ENCODE assay signal across 9 mouse cellular contexts in the genomic region with DNA sequence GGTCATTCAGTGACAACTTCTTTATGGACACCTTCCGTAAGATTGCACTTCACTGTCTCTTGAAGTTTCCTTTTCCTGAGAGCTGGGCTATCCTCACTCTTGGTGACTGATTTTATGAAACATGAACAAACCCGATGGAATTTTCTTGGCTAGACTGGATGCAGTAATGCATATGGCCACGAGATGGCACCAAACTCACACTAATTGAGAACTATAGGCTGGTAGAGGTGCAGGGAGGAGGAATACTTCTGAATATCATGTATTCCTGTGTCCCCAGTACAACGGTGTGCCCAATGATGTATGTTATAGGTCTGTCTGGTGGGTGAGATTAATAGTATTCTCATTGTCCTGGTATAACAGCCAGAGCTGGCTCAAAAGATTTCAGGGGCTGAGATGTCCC. TPM values are rescaled to one million over a fixed set of nuclear protein-coding genes. Genes with fewer than 3 reads are reported as not detected.
DNase-seq lines count a peak whose midpoint lies in the region; ATAC-seq and TF ChIP-seq lines count a peak whose summit lies in the region.
"Had no signal": no experiment of that assay in that cellular context is flagged by ENCODE, and none has a peak within 500 bp of the region (broad histone marks: within the 10 kb centered on the region; RNA-seq: fewer than 3 reads in every experiment).

No protein-coding gene starts in this region.

- no peaks in the 10 kb centered on the region for H3K27me3 ChIP-seq in heart, embryonic 16.5 days (ENCODE audit: control insufficient read depth, insufficient read depth, low read length)
- H3K27me3 ChIP-seq in liver, embryonic 12.5 days (replicated peaks), result no peaks in the 10 kb centered on the region
- no peaks in the 10 kb centered on the region for H3K27me3 ChIP-seq in neural tube, embryonic 11.5 days (ENCODE audit: control insufficient read depth, insufficient read depth, low read length)

- H3K36me3 ChIP-seq in heart, embryonic 16.5 days (ENCODE audit: control insufficient read depth, insufficient read depth), result no peaks in the 10 kb centered on the region
- H3K36me3 ChIP-seq in liver, embryonic 12.5 days, result no peaks in the 10 kb centered on the region
- no peaks in the 10 kb centered on the region for H3K36me3 ChIP-seq in neural tube, embryonic 11.5 days (ENCODE audit: control insufficient read depth, insufficient read depth, low read length)

- peak; percentile 75 for ATAC-seq in CD4-positive, CD25-positive, alpha-beta regulatory T cell, adult 4 months
- peak; percentile 62; the same call in 1 of the 2 replicates for ATAC-seq in erythroblast, adult 5-6 weeks (replicated peaks; ENCODE audit: low FRiP score, poor library complexity, severe bottlenecking)
- peak; percentile 61; the same call in 1 of the 2 replicates for ATAC-seq in heart, embryonic 16.5 days (replicated peaks; ENCODE audit: extremely low read depth, insufficient read depth, low FRiP score)
- peak; percentile 57; the same call in 1 of the 2 replicates for ATAC-seq in liver, embryonic 12.5 days
- peak; percentile 85 for ATAC-seq in neural tube, embryonic 11.5 days (ENCODE audit: insufficient read depth, low FRiP score, low TSS enrichment)

- no peak for TF ChIP-seq POLR2A in brain, embryonic 14.5 days (IDR thresholded peaks at IDR 0.05; ENCODE audit: borderline replicate concordance, extremely low read depth, insufficient read depth, insufficient read length, poor library complexity, severe bottlenecking)

- TF ChIP-seq CTCF in brain, embryonic 14.5 days (IDR thresholded peaks at IDR 0.05; ENCODE audit: borderline replicate concordance, extremely low read depth, insufficient read depth, insufficient read length), result peak; percentile 82; the same call in 1 of the 2 replicates

- WGBS in heart, embryonic 16.5 days, result 16% methylated on average over 4 of the region's 4 CpGs
- WGBS in liver, embryonic 12.5 days (ENCODE audit: insufficient replicate concordance), result 15% methylated on average over 4 of the region's 4 CpGs
- WGBS in neural tube, embryonic 11.5 days, result 27% methylated on average over 4 of the region's 4 CpGs

- H3K4me2 ChIP-seq in heart, embryonic 16.5 days (ENCODE audit: low read depth, low read length), result peak overlapping the region; percentile 49
- no peak overlapping the region for H3K4me2 ChIP-seq in liver, embryonic 12.5 days
- H3K4me2 ChIP-seq in neural tube, embryonic 11.5 days (ENCODE audit: low read depth), result no peak overlapping the region

- H3K9me3 ChIP-seq in heart, embryonic 16.5 days (replicated peaks; ENCODE audit: control insufficient read depth, low read length), result no peaks in the 10 kb centered on the region
- no peaks in the 10 kb centered on the region for H3K9me3 ChIP-seq in liver, embryonic 12.5 days (replicated peaks)
- H3K9me3 ChIP-seq in neural tube, embryonic 11.5 days (ENCODE audit: control insufficient read depth, low read length), result no peaks in the 10 kb centered on the region

- no peaks in the 10 kb centered on the region for H3K4me1 ChIP-seq in heart, embryonic 16.5 days (ENCODE audit: control insufficient read depth, insufficient read depth, low read length)
- H3K4me1 ChIP-seq in liver, embryonic 12.5 days, result no peaks in the 10 kb centered on the region
- no peaks in the 10 kb centered on the region for H3K4me1 ChIP-seq in neural tube, embryonic 11.5 days (ENCODE audit: control insufficient read depth, insufficient read depth, low read length)

- peak; percentile 74 for DNase-seq in brain, embryonic 14.5 days (ENCODE audit: low read depth)
- peak; percentile 79 for DNase-seq in kidney, postnatal 14 days
- DNase-seq in neural tube, embryonic 11.5 days (ENCODE audit: low spot score), result peak; percentile 72
- peak; percentile 75 for DNase-seq in thymus, postnatal 0 days (ENCODE audit: low spot score)

- H3K9ac ChIP-seq in heart, embryonic 16.5 days (ENCODE audit: low read length), result no peak overlapping the region
- H3K9ac ChIP-seq in liver, embryonic 12.5 days, result no peak overlapping the region
- no peak overlapping the region for H3K9ac ChIP-seq in neural tube, embryonic 11.5 days (ENCODE audit: low read length)

- H3K27ac ChIP-seq in heart, embryonic 16.5 days (ENCODE audit: low read length), result no peak overlapping the region
- no peak overlapping the region for H3K27ac ChIP-seq in liver, embryonic 12.5 days
- no peak overlapping the region for H3K27ac ChIP-seq in neural tube, embryonic 11.5 days (ENCODE audit: low read depth, low read length)

- H3K4me3 ChIP-seq in heart, embryonic 16.5 days (ENCODE audit: low read length), result no peak overlapping the region
- no peak overlapping the region for H3K4me3 ChIP-seq in liver, embryonic 12.5 days
- H3K4me3 ChIP-seq in neural tube, embryonic 11.5 days (ENCODE audit: low read depth, low read length), result no peak overlapping the region
- H3K4me3 ChIP-seq: erythroblast, embryonic 14.5 days had no signal

RNA-seq across cellular contexts. Expression of a gene that starts 16.1 kb away (rescaled TPM):
- not detected for polyA plus RNA-seq in CD4-positive, CD25-positive, alpha-beta regulatory T cell, adult 4 months (2017; shearing (Covaris generic))
- 0.01 and 0.21 TPM in 2 replicates for polyA plus RNA-seq in brain, embryonic 14.5 days (2012; rRNA removed)
- total RNA-seq in erythroblast, adult 5-6 weeks (2015; ENCODE audit: low replicate concordance), result not detected in 2 replicates
- total RNA-seq in erythroblast, adult 5-6 weeks (2017; ENCODE audit: low replicate concordance), result not detected in 2 replicates
- polyA plus RNA-seq in heart, embryonic 16.5 days (2015; fragmentation: Nextera tagmentation; extraction: Ambion mirVana), result 4.4 and 12.8 TPM in 2 replicates
- not detected in 2 replicates for polyA plus RNA-seq in liver, embryonic 12.5 days (2016; fragmentation: Nextera tagmentation; extraction: Ambion mirVana)
- polyA plus RNA-seq in neural tube, embryonic 11.5 days (2014; fragmentation: Nextera tagmentation; extraction: Ambion mirVana), result not detected in 2 replicates
- 34.6 and 39.0 TPM in 2 replicates for polyA plus RNA-seq in thymus, postnatal 0 days (2015; fragmentation: Nextera tagmentation; extraction: Ambion mirVana)
- polyA plus RNA-seq: erythroblast, embryonic 14.5 days had no signal

RNA-seq across cellular contexts. Expression of a gene that starts 32.6 kb away (rescaled TPM):
- not detected for polyA plus RNA-seq in CD4-positive, CD25-positive, alpha-beta regulatory T cell, adult 4 months (2017; shearing (Covaris generic))
- not detected in 2 replicates for polyA plus RNA-seq in brain, embryonic 14.5 days (2012; rRNA removed)
- total RNA-seq in erythroblast, adult 5-6 weeks (2015; ENCODE audit: low replicate concordance), result not detected in 2 replicates
- total RNA-seq in erythroblast, adult 5-6 weeks (2017; ENCODE audit: low replicate concordance), result not detected in 2 replicates
- 0.21 and 0.58 TPM in 2 replicates for polyA plus RNA-seq in heart, embryonic 16.5 days (2015; fragmentation: Nextera tagmentation; extraction: Ambion mirVana)
- not detected in 2 replicates for polyA plus RNA-seq in liver, embryonic 12.5 days (2016; fragmentation: Nextera tagmentation; extraction: Ambion mirVana)
- not detected in 2 replicates for polyA plus RNA-seq in neural tube, embryonic 11.5 days (2014; fragmentation: Nextera tagmentation; extraction: Ambion mirVana)
- 3.0 and 3.6 TPM in 2 replicates for polyA plus RNA-seq in thymus, postnatal 0 days (2015; fragmentation: Nextera tagmentation; extraction: Ambion mirVana)
- polyA plus RNA-seq: erythroblast, embryonic 14.5 days had no signal
